Mouse (Mus musculus) heart, postnatal 0 days (tissue): ENCODE results near the gene Triap1. TPM values are rescaled to one million over a fixed set of nuclear protein-coding genes. Genes with fewer than 3 reads are reported as not detected.
"Not testable (repeated sequence)": the region's sequence is repeated elsewhere in the genome, so short reads cannot be mapped to it uniquely, and the experiment has no call there.

Experiments used
- ATAC-seq: fragments of 200-750 bp; cut with Nextera tagmentation; 2 replicates; pipeline ENCODE4 v1.8.0; 2017; ENCODE audit warnings: low read depth, moderate number of reproducible peaks, moderate library complexity; ENCODE audit not compliant: insufficient read depth
- DNase-seq: peaks from one replicate; pipeline ENCODE4 v3.0.0-alpha.2; 2016; ENCODE audit warnings: low spot score
- H3K27ac ChIP-seq: fragments of 300-500 bp; sonication (generic); 2 replicates; pipeline ENCODE4 v1.5.1; 2014; ENCODE audit warnings: low read depth, mild to moderate bottlenecking
- H3K27me3 ChIP-seq: fragments of 300-500 bp; sonication (generic); 2 replicates; pipeline ENCODE4 v1.6.1; 2014; ENCODE audit warnings: low read length, mixed read lengths; ENCODE audit not compliant: control insufficient read depth, insufficient read depth
- H3K36me3 ChIP-seq: fragments of 300-500 bp; sonication (generic); replicated peaks from 2 replicates; pipeline ENCODE4 v1.6.1; 2014; ENCODE audit warnings: low read length, mixed read lengths; ENCODE audit not compliant: control insufficient read depth, insufficient read depth
- H3K4me1 ChIP-seq: fragments of 300-500 bp; sonication (generic); 2 replicates; pipeline ENCODE4 v1.6.1; 2014; ENCODE audit warnings: antibody characterized with exemption; ENCODE audit not compliant: control insufficient read depth, insufficient read depth
- H3K4me2 ChIP-seq: fragments of 300-500 bp; sonication (generic); 2 replicates; pipeline ENCODE4 v1.6.1; 2014; ENCODE audit warnings: low read depth, mild to moderate bottlenecking, low read length, moderate library complexity
- H3K4me3 ChIP-seq: fragments of 300-500 bp; sonication (generic); 2 replicates; pipeline ENCODE4 v1.5.1; 2014; ENCODE audit warnings: low read depth, low read length
- H3K9ac ChIP-seq: fragments of 300-500 bp; sonication (generic); replicated peaks from 2 replicates; pipeline ENCODE4 v1.6.1; 2014; ENCODE audit warnings: low read depth, low read length, mixed read lengths
- H3K9me3 ChIP-seq: fragments of 300-500 bp; sonication (generic); replicated peaks from 2 replicates; pipeline ENCODE4 v1.6.1; 2016; ENCODE audit warnings: low read length; ENCODE audit not compliant: control insufficient read depth
- CTCF ChIP-seq: IDR thresholded peaks from 2 replicates; pipeline ENCODE4 v1.5.1; 2016; ENCODE audit warnings: antibody characterized with exemption, control low read depth, low read depth
- EP300 ChIP-seq: IDR thresholded peaks from 2 replicates; pipeline ENCODE4 v1.6.1; 2016; ENCODE audit warnings: antibody characterized with exemption, low read depth
- WGBS: fragments of 180-500 bp; shearing (Covaris S2); extraction: QIAGEN DNeasy Blood & Tissue Kit; methylation state at CpG from one replicate; pipeline ENCODE4 v1.1.7; 2014; 5-methylcytosine and 5-hydroxymethylcytosine counted together
- polyA plus RNA-seq: library from polyadenylated mRNA; unstranded; fragments of >200 nt; fragmentation: Nextera tagmentation; extraction: Ambion mirVana; gene quantifications from 2 replicates; pipeline ENCODE4 v1.2.1, GENCODE M21; 2015
- total RNA-seq: library from RNA; depleted of rRNA; stranded (reverse); fragments of >200 nt; gene quantifications from 2 replicates; pipeline ENCODE4 v1.2.3, GENCODE M21; 2014; ENCODE audit warnings: low replicate concordance

Gene Triap1
- total and polyA plus RNA-seq, 2 experiments from 2014 or later = 27.2 to 39.2 TPM

- Histone ChIP-seq H3K36me3 (no peaks in the 10 kb centered on the region), H3K4me1 (no peaks in the 10 kb centered on the region), H3K9me3 (no peaks in the 10 kb centered on the region), H3K27ac (no peak overlapping the region), H3K4me3 (no peak overlapping the region), H3K27me3 (peaks cover 7% of the 10 kb centered on the region; the same call in 1 of the 2 replicates), H3K4me2 (no peak overlapping the region), H3K9ac (no peak overlapping the region)
- ATAC-seq (no peak), DNase-seq (no peak)
- no peak for TF ChIP-seq EP300
- WGBS = 40% methylated on average over 9 of the region's 9 CpGs
Observed at GRCm38 (mm10) chr5:115371736-115372135, 30.7 kb downstream of the Triap1 start.

- 27% methylated on average over 26 of the region's 26 CpGs for WGBS
- ATAC-seq = no peak
- Histone ChIP-seq H3K36me3 (no peaks in the 10 kb centered on the region), H3K27ac (no peak overlapping the region), H3K4me1 (no peaks in the 10 kb centered on the region), H3K4me3 (peak overlapping the region; percentile 27), H3K9me3 (no peaks in the 10 kb centered on the region), H3K4me2 (peak overlapping the region; percentile 56), H3K27me3 (peaks cover 7% of the 10 kb centered on the region; the same call in 1 of the 2 replicates), H3K9ac (0 out of 2 replicates have a peak overlapping the region, but pooled peaks have one; percentile 24)
- no peak for TF ChIP-seq CTCF
- TF ChIP-seq EP300 = no peak
- DNase-seq = no peak
Observed at GRCm38 (mm10) chr5:115373441-115374203, 32.6 kb downstream of the Triap1 start.

- WGBS = 33% methylated on average over 11 of the region's 11 CpGs
- no peak for DNase-seq
Observed at GRCm38 (mm10) chr5:115374204-115374820, 33.3 kb downstream of the Triap1 start.

GRCm38 (mm10) chr5:115375436-115375835 is 34.4 kb downstream of the Triap1 start:
- no peak overlapping the region for H3K27ac ChIP-seq
- H3K4me2 ChIP-seq = no peak overlapping the region
- H3K4me3 ChIP-seq = no peak overlapping the region
- H3K27me3 ChIP-seq = peaks cover 7% of the 10 kb centered on the region; the same call in 1 of the 2 replicates
- no peaks in the 10 kb centered on the region for H3K36me3 ChIP-seq
- WGBS = 70% methylated on average over 2 of the region's 2 CpGs
- ATAC-seq = no peak
- TF ChIP-seq EP300 (no peak), CTCF (no peak)
- no peaks in the 10 kb centered on the region for H3K9me3 ChIP-seq
- no peaks in the 10 kb centered on the region for H3K4me1 ChIP-seq
- no peak overlapping the region for H3K9ac ChIP-seq
- no peak for DNase-seq

More at GRCm38 (mm10) chr5:115374204-115374820, 33.3 kb downstream of the Triap1 start:
- no peak for ATAC-seq
- Histone ChIP-seq H3K4me3 (peak overlapping the region; percentile 27), H3K27ac (no peak overlapping the region), H3K36me3 (no peaks in the 10 kb centered on the region), H3K9me3 (no peaks in the 10 kb centered on the region), H3K27me3 (peaks cover 7% of the 10 kb centered on the region; the same call in 1 of the 2 replicates), H3K9ac (0 out of 2 replicates have a peak overlapping the region, but pooled peaks have one; percentile 24), H3K4me1 (no peaks in the 10 kb centered on the region), H3K4me2 (peak overlapping the region; percentile 56)
- TF ChIP-seq EP300 = no peak
- no peak for TF ChIP-seq CTCF

- H3K36me3 ChIP-seq, H3K9ac ChIP-seq, H3K4me1 ChIP-seq, H3K9me3 ChIP-seq, ATAC-seq, H3K27me3 ChIP-seq, H3K27ac ChIP-seq, H3K4me2 ChIP-seq, DNase-seq, H3K4me3 ChIP-seq: not testable (repeated sequence)
- WGBS = 48% methylated on average over 2 of the region's 2 CpGs
Observed at GRCm38 (mm10) chr5:115378882-115379281, 37.9 kb downstream of the Triap1 start.
